Mouse (Mus musculus): Measurements from ENCODE around the gene 9230112D13Rik.
A peak's percentile ranks its signal among the peaks of the same experiment; 100 is the strongest.

9230112D13Rik gene

GRCm38 (mm10) chr14:34522701-34523100 lies at the start of gene 9230112D13Rik:
9230112D13Rik (minus strand) TSS chr14:34522801.
- no peak for DNase-seq

DNA sequence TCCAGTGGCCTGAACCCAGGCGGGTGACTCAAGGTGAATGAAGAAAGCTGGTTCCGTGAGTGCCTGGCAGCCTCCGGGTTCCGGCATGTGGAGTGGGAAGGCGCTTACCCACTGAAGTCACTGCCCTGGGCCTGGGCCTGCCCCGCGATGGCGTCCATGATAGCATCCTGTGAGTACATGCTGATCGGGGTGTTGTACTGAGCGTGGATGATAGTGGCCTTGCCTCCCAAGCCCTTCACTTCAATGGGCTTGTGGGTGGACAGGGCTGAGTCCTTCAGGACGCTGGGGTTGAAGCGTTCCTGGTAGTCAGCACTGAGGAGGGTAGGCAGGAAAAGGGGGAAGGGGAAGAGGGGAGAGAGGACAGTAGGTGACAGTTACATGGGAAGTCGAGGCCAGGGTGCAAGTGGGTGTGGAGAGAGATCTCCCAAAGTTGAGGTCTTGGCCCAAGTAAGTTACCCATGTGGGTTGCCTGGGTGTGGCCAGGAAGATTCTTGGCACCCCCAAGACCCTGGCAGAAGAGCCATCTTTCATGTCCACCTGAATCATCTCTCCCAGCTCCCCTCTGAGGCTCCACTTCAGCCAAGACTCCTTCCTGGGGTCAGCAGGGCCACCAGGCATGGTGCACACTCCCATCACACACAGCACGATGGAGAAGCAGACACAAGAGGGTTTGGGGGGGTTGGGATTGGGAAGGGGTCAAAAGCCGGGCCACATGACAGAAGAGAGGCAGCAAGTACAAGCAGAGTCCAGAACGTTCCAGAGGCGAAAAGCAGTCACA lies 49.2 kb upstream of the 9230112D13Rik start:
- no peak for DNase-seq

- no peak for DNase-seq
These were observed 48.3 kb upstream of the 9230112D13Rik start for GRCm38 (mm10) chr14:34570903-34571302.

DNA sequence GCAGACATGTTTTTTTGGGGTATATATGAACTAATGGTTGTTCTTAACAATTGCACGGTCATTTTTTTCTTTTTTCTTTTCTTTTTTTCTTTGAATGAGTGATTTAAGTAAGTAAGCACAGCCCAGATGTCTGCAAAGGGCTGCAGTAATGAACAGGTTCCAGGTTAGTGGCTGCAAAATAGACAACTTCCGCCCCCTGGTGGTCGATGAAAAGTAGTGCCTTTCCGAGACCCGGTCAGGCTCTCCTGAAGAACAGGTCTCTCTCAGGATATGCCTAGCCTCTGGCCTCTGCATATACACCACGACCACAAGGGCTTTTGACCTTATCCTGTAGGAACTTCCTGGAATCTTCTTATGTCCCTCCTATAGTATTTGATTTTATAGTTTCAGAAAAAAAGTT lies 47.7 kb upstream of the 9230112D13Rik start:
- DNase-seq = peak; percentile 74 to 78

GRCm38 (mm10) chr14:34569534-34570194 lies 47.1 kb upstream of the 9230112D13Rik start:
- no peak for DNase-seq

GRCm38 (mm10) chr14:34568626-34569025 lies 46.0 kb upstream of the 9230112D13Rik start:
- no peak for DNase-seq

- DNase-seq = no peak
These were observed 45.1 kb upstream of the 9230112D13Rik start for GRCm38 (mm10) chr14:34567697-34568096.

- DNase-seq = no peak
These were observed 43.9 kb upstream of the 9230112D13Rik start for GRCm38 (mm10) chr14:34566530-34566929.

DNA sequence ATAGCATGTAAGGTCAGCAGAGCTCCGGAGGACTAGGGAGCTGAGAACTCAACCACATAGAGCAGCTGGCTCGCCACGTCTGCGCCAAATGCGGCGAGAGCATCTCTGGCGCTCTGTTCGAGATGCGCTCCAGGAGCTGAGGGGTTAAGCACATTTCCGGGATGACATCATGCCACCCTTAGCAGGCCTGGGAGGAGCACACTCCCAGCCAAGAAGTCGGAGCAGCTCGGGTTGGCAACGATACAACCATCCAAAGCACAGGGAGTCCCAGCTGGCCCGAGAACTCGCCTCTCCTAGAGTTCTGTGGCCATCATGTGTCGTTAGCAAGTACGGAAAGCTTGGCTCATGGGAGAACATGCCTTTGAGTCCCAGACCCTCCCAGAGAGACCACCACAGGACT lies 43.1 kb upstream of the 9230112D13Rik start:
- peak; percentile 35 to 45 for DNase-seq

- DNase-seq = peak; percentile 23 to 54
These were observed 42.0 kb upstream of the 9230112D13Rik start for GRCm38 (mm10) chr14:34564646-34565045.

DNA sequence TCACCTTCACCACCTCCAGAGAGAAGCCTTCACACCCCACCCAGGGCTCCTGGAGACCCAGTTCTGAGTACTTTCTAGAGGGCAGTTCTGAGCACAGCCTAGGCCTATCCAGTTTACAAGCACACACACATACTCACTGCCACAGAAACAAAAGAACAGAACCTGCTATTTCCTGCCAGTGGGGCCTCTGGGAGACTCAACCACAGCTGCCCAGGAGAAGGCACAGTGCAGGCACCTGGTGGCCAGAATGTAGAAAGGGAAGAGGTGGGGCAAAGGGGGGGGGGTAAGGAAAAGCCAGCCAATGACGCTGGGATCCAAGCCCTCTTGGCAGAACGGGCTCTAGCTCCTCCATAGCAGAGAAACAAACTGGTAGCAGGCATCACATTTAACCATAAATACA lies 39.8 kb upstream of the 9230112D13Rik start:
- no peak for DNase-seq

DNA sequence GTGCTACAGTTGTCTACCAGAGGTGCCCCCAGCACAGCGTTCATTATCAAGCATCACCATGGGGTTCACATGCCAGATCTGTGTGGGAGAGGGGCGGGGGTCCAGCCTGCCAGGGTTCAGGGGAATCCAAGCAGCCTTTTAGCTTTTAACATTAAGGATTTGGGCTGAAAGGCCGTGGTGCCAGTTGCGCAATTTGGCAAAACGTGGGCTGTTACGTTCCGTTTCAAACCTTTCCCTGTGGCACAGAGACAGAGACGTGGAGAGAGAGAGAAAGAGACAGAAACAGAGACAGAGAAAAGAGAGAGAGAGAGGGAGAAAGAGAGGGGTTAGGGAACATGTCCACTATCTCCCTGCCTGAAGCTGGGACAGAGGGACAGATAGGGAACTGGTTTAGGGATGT lies 39.0 kb upstream of the 9230112D13Rik start:
- DNase-seq = no peak

DNA sequence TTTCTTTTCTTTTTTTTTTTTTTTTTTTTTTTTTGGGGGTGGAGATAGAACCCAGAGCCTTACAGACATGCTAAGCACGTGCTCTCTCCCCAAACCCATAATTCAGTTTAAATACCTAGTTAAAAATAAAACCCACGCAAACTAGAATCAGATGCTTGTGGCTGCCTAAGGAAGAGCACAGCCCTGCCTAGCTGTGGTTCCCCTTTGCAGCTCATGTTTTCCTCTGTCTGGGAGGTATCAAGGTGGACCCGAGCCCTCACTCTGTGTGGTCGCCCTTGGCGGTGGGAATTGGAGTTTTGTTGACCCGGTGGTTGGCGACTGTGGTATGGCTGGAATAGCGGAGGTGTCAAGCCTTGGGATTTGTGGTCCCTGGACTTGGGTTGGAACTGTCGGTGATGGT lies 36.3 kb upstream of the 9230112D13Rik start:
- no peak for DNase-seq

DNA sequence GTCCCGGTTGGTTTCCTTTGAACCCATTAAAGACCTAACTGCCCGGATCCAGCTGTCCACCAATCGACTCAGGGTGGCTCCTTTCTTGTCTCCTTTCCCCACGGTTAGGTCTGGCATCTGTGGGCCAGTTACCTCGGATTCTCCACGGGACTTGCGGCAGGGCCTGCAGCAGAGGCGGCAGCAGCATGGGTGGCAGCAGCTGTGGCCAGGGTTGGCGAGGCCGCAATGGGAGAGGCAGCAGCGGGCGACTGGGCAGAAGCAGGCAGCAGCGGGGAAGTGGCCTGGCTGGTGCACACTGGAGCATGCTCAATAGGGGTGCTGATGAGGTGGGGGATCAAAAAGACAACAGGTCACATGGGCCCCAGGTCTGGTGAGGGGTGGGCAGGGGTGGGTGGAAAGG lies 32.6 kb upstream of the 9230112D13Rik start:
- DNase-seq = no peak

DNA sequence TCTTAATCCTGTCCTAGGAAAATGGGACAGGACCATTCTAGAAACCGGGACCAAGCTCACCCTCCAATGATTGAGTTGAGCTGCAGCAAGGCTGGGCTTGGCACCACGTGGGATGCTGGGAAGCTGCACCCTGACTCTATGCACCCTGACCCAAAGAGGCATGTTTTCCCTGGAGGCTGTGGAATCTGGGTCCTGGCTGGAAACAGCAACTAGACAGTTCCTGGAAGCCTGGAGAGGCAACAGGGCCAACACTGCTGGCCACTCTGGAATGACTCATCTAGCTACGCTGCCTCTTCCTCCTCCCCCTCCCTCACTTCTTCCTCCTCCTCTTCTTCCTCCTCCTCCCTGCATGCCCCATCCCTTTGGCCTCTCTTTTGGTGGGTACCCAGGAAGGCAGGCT lies 31.4 kb upstream of the 9230112D13Rik start:
- DNase-seq = peak; percentile 55 to 57

DNA sequence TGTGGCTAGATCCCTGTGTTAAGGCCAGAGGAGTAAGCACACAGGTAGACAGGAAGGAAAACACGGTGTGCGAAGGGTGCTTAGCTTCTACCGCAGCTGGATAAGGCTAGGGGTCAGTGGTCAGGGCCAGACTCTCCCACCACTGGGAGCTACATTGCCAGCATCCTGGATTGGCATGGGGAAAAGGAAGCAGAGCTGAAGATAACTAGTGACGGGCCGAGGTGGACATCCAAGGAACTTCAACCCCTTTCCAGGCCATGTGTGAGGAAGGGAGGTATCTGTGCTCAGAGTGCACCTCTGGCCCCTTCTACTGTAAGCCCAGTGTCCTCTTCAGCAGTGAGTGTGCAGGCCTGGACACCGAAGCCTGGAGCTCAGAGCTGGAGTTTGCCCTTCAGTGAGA lies 30.9 kb upstream of the 9230112D13Rik start:
- no peak for DNase-seq

DNA sequence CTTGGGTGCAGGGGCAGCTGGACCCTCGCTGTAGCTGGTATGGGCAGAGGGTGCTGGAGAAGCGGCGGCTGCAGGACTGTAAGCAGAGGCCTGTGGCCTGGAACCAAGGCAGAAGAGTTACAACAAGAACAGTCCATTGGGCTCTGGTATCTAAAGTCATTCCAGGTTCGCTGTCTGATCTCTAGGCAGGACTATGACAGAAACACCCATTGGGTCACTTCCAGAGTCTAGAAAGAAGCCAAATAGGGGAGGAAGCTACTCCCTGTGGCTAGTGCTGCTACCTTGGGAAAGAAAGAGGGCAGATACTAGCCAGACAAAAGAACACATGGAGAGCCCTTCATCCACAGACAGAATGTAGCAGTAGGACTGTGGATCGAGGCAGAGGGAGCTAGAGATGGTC lies 29.6 kb upstream of the 9230112D13Rik start:
- DNase-seq = no peak

- peak; percentile 79 to 82 for DNase-seq
These were observed 26.5 kb upstream of the 9230112D13Rik start for GRCm38 (mm10) chr14:34549004-34549671.

DNA sequence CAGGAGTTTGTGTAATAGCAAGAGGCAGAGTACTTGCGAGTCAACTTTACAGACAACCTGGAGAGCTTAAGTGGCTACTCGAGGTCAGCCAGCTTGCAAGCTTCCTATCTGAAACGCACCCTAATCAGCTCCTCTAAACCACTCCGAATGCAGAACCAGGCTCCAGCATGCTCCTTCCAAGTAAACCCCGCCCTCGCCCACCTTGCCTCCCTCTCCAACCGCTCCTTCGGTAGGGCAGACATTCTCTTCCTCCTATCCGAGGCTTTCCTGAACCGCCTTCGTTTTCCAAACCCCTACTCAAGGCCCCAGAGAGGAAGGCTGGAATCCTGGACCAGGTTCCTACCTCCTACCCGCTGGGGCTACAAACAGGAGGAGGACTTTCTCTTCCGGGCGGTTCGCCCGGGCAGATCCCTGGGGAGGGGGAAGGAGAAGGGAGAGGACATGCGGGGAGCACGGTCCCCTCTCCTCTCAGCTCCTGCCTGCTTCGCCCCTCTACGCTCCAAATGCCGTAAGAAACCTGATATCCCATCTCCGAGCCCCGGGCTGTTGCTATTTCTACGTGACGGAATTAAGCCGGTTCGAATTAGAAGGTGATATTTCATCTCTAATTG lies 25.9 kb upstream of the 9230112D13Rik start:
- DNase-seq = peak; percentile 71 to 79

- DNase-seq = no peak
These were observed 21.9 kb upstream of the 9230112D13Rik start for GRCm38 (mm10) chr14:34544545-34544944.

DNA sequence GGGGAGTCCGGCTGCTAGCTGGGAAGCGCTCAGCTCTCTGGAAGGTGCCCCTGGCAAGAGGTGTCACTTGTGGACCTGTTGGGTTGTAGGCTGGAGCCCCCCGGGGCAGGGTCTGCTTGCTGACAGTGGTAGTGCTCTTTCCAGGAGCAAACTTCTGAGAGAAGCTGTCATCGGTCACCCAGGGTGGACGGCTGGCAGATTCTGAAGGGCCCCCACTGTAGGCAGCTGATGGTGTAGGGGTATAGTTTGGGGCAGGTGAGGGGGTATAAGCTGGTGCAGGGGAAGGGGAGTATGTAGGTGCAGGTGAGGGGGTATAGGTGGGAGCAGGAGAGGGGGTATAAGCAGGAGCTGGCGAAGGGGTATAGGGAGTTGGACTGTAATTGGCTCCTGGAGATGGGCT lies 21.4 kb upstream of the 9230112D13Rik start:
- DNase-seq = no peak

DNA sequence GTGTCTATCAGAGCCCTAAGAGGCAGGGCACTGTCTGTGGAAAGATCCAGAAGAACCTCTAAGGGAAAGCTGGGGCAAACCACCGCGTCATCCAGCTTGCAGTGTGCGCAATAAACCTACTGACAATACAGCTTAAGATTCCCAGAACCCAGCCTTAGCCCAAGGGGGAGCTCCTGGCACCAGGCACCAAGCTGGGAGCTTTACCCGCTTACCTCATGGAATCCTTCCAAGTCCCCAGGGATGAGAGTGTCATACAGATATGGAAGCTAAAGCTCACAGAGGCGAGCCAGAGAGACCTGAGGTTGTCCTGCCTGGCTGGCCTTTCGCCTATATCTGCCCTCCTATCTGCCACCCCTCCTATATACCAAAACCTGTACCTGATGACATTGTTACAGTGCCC lies 21.0 kb upstream of the 9230112D13Rik start:
- no peak for DNase-seq

DNA sequence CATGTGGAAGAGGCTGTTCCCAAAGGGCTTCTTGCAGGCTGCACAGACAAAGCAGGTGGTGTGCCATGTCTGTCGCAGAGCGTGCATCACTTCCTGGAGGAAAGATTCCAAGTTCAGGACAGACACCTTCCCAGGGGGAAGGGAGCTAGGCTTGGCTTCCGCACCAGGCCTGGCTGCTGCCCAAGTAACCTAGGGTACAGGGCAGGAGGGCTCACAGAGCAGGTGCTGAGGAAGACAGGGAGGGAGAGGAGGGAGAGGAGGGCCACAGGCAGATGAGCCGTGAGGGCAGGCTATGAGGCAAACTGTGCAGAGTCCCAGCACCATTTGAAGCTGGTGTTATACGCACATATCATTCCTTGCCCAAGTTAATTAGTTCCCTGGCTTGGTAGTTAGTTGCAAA lies 19.3 kb upstream of the 9230112D13Rik start:
- DNase-seq = no peak
